Mouse (Mus musculus) liver, postnatal 0 days (tissue): ENCODE measurements around the gene Has3.

Experiments used
- CTCF ChIP-seq: sonication (generic); IDR thresholded peaks from 2 replicates; pipeline ENCODE4 v1.5.1; 2016; ENCODE audit warnings: antibody characterized with exemption, low read depth
- EP300 ChIP-seq: IDR thresholded peaks from 2 replicates; pipeline ENCODE4 v1.6.1; 2016; ENCODE audit warnings: antibody characterized with exemption, low read depth, mild to moderate bottlenecking

DNA sequence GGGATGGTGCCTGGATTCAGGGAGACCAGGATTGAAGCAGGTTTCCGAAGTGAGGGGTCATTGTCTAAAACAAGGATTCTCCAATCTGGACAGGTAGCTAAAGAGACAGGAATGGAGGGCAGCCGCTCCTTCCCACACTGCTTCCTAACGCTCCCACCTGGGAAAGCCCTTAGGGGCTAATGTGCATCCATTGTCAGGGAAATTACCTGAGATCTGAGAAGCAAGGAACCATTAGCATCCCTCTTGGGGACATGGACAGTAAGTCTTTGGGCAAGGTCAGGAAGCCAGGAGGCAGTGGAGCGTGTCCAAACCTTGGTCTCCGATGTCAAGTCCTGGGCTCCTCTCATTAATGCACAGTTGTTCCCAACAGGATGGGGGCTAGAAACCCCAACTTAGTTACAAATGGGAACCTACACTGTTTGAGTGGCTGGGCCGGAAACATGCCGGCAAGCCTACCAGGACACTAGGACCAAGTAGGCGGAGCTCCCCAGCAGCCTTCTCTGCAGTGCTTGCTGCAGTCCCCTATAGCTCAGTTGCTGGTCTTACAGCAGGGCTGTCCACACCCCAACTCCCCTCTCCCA is 2.5 kb downstream of the Has3 start:
- TF ChIP-seq CTCF (no peak), EP300 (no peak)
